Mouse (Mus musculus): ENCODE results near the gene Lipi. TPM values are rescaled to one million over a fixed set of nuclear protein-coding genes. Genes with fewer than 3 reads are reported as not detected.

Gene Lipi
- not detected for total RNA-seq (2021)
- long read RNA-seq, experiment 1: 0 reads
- long read RNA-seq, experiment 2: 0 reads

GRCm38 (mm10) chr16:75585961-75586360, at the start of gene Lipi:
TSS of gene Lipi (minus strand) at chr16:75586061.
- DNase-seq: no peak
- intact Hi-C loops (cut with DNase I): no loop called here

- intact Hi-C loops (cut with DNase I): no loop called here
- DNase-seq: no peak
These were observed 42.0 kb upstream of the Lipi start for GRCm38 (mm10) chr16:75627862-75628261.

- DNase-seq: peak; percentile 6 to 37
- intact Hi-C loops (cut with DNase I): loop anchor here (5.0 kb wide), 1 partner anchor 1280 kb away; no protein-coding TSS in a partner anchor
These were observed 31.9 kb upstream of the Lipi start for GRCm38 (mm10) chr16:75617651-75618349.

GRCm38 (mm10) chr16:75612561-75612960, 26.7 kb upstream of the Lipi start:
- intact Hi-C loops (cut with DNase I): no loop called here
- DNase-seq: no peak

- DNase-seq: no peak
- intact Hi-C loops (cut with DNase I): no loop called here
These were observed 20.6 kb upstream of the Lipi start for GRCm38 (mm10) chr16:75606415-75606814.

GRCm38 (mm10) chr16:75593501-75594183, 7.8 kb upstream of the Lipi start:
- no peak for DNase-seq
- intact Hi-C loops (cut with DNase I): no loop called here

GRCm38 (mm10) chr16:75592671-75593500, 7.0 kb upstream of the Lipi start, which contains the start of gene Rbm11:
TSS of gene Rbm11 (plus strand) at chr16:75592844.
- intact Hi-C loops (cut with DNase I): no loop called here
- DNase-seq: peak; percentile 79 to 80

GRCm38 (mm10) chr16:75586466-75586865, 605 bp upstream of the Lipi start:
- intact Hi-C loops (cut with DNase I): no loop called here
- DNase-seq: no peak

- DNase-seq: no peak
- intact Hi-C loops (cut with DNase I): no loop called here
These were observed 3.6 kb downstream of the Lipi start for GRCm38 (mm10) chr16:75582279-75582678.

GRCm38 (mm10) chr16:75562910-75563309, 23.0 kb downstream of the Lipi start:
- intact Hi-C loops (cut with DNase I): no loop called here
- DNase-seq: no peak

GRCm38 (mm10) chr16:75545310-75545709, 40.6 kb downstream of the Lipi start:
- intact Hi-C loops (cut with DNase I): no loop called here
- no peak for DNase-seq

GRCm38 (mm10) chr16:75537784-75538565, 47.9 kb downstream of the Lipi start:
- no peak for DNase-seq
- intact Hi-C loops (cut with DNase I): no loop called here

GRCm38 (mm10) chr16:75531705-75532104, 54.2 kb downstream of the Lipi start:
- no peak for DNase-seq
- intact Hi-C loops (cut with DNase I): no loop called here

- no peak for DNase-seq
These were observed 89.3 kb downstream of the Lipi start for GRCm38 (mm10) chr16:75496568-75496967.

More at GRCm38 (mm10) chr16:75496568-75496967, 89.3 kb downstream of the Lipi start:
- intact Hi-C loops (cut with DNase I): no loop called here

Other genes with a start within 250 kb of the Lipi start
- not detected for gene Rbm11, start 6.8 kb upstream of the Lipi start, total RNA-seq (2021)
- 10 to 100 TPM; 13.3 to 13.7 TPM for gene Hspa13, start 181.0 kb upstream of the Lipi start, total RNA-seq (2021)